Comparison of ENCODE assay signal across 19 mouse cellular contexts in genomic region chr4:31366172-31366571, GRCm38 (mm10).
DNase-seq lines count a peak whose midpoint lies in the region; ATAC-seq and TF ChIP-seq lines count a peak whose summit lies in the region.
"Had no signal": no experiment of that assay in that cellular context is flagged by ENCODE, and none has a peak within 500 bp of the region (broad histone marks: within the 10 kb centered on the region; RNA-seq: fewer than 3 reads in every experiment).

No protein-coding gene starts in this region.

- no peaks in the 10 kb centered on the region for H3K4me1 ChIP-seq in midbrain, embryonic 13.5 days (replicated peaks)
- H3K4me1 ChIP-seq in midbrain, embryonic 15.5 days = no peaks in the 10 kb centered on the region
- no peaks in the 10 kb centered on the region; the same call in 1 of the 2 replicates for H3K4me1 ChIP-seq in forebrain, embryonic 14.5 days (ENCODE audit: control insufficient read depth, insufficient read depth, low read length)
- H3K4me1 ChIP-seq in forebrain, postnatal 0 days (ENCODE audit: insufficient read depth) = no peaks in the 10 kb centered on the region
- H3K4me1 ChIP-seq in neural tube, embryonic 13.5 days (replicated peaks) = peaks cover 17% of the 10 kb centered on the region; the same call in 1 of the 2 replicates
- no peaks in the 10 kb centered on the region for H3K4me1 ChIP-seq in heart, embryonic 11.5 days (ENCODE audit: control insufficient read depth, insufficient read depth, low read length)
- H3K4me1 ChIP-seq: heart, embryonic 13.5 days; limb, embryonic 13.5 days had no signal

- 33% methylated on average over 1 of the region's 1 CpGs for WGBS in midbrain, embryonic 13.5 days
- WGBS in midbrain, embryonic 15.5 days = 27% methylated on average over 1 of the region's 1 CpGs
- 44% methylated on average over 1 of the region's 1 CpGs for WGBS in forebrain, embryonic 14.5 days
- WGBS in forebrain, postnatal 0 days = 28% methylated on average over 1 of the region's 1 CpGs
- WGBS in neural tube, embryonic 13.5 days = 39% methylated on average over 1 of the region's 1 CpGs
- 67% methylated on average over 1 of the region's 1 CpGs for WGBS in heart, embryonic 11.5 days (ENCODE audit: insufficient replicate concordance)

- TF ChIP-seq CTCF in forebrain, postnatal 0 days (IDR thresholded peaks at IDR 0.05; ENCODE audit: low read depth) = no peak

- ATAC-seq in midbrain, embryonic 13.5 days = peak; percentile 62; the same call in 1 of the 2 replicates
- ATAC-seq in midbrain, embryonic 15.5 days (replicated peaks) = no peak
- ATAC-seq in forebrain, embryonic 14.5 days = peak; percentile 91
- ATAC-seq in forebrain, postnatal 0 days = peak; percentile 77
- peak; percentile 79 for ATAC-seq in neural tube, embryonic 13.5 days (ENCODE audit: low read depth)
- no peak for ATAC-seq in heart, embryonic 11.5 days (replicated peaks; ENCODE audit: insufficient number of reproducible peaks, low FRiP score, low TSS enrichment)
- ATAC-seq: intestine, embryonic 16.5 days; lung, postnatal 0 days had no signal

- H3K27ac ChIP-seq in midbrain, embryonic 13.5 days = 0 out of 2 replicates have a peak overlapping the region, but pooled peaks have one; percentile 21
- no peak overlapping the region for H3K27ac ChIP-seq in midbrain, embryonic 15.5 days
- peak overlapping the region; percentile 70 for H3K27ac ChIP-seq in forebrain, embryonic 14.5 days (ENCODE audit: low read depth, low read length)
- H3K27ac ChIP-seq in forebrain, postnatal 0 days (ENCODE audit: low read depth, low read length) = peak overlapping the region; percentile 57
- H3K27ac ChIP-seq in neural tube, embryonic 13.5 days (replicated peaks) = 0 out of 2 replicates have a peak overlapping the region, but pooled peaks have one; percentile 20
- no peak overlapping the region for H3K27ac ChIP-seq in heart, embryonic 11.5 days (ENCODE audit: low read depth, low read length)
- H3K27ac ChIP-seq: heart, embryonic 13.5 days; kidney, postnatal 0 days; limb, embryonic 13.5 days; liver, embryonic 14.5 days; stomach, postnatal 0 days had no signal

- no peak overlapping the region for H3K4me2 ChIP-seq in midbrain, embryonic 13.5 days (replicated peaks)
- no peak overlapping the region for H3K4me2 ChIP-seq in midbrain, embryonic 15.5 days
- H3K4me2 ChIP-seq in forebrain, embryonic 14.5 days (ENCODE audit: low read length) = no peak overlapping the region
- H3K4me2 ChIP-seq in forebrain, postnatal 0 days (ENCODE audit: low read depth) = no peak overlapping the region
- no peak overlapping the region for H3K4me2 ChIP-seq in neural tube, embryonic 13.5 days
- no peak overlapping the region for H3K4me2 ChIP-seq in heart, embryonic 11.5 days
- H3K4me2 ChIP-seq: heart, embryonic 13.5 days; limb, embryonic 13.5 days had no signal

- H3K9me3 ChIP-seq in midbrain, embryonic 13.5 days = no peaks in the 10 kb centered on the region
- H3K9me3 ChIP-seq in midbrain, embryonic 15.5 days = no peaks in the 10 kb centered on the region
- H3K9me3 ChIP-seq in forebrain, embryonic 14.5 days (replicated peaks; ENCODE audit: control insufficient read depth, low read length) = no peaks in the 10 kb centered on the region
- H3K9me3 ChIP-seq in forebrain, postnatal 0 days (ENCODE audit: low read length) = no peaks in the 10 kb centered on the region
- no peaks in the 10 kb centered on the region for H3K9me3 ChIP-seq in neural tube, embryonic 13.5 days
- H3K9me3 ChIP-seq in heart, embryonic 11.5 days (replicated peaks; ENCODE audit: control insufficient read depth, low read length) = no peaks in the 10 kb centered on the region
- H3K9me3 ChIP-seq: heart, embryonic 13.5 days; limb, embryonic 13.5 days had no signal

- H3K27me3 ChIP-seq in midbrain, embryonic 13.5 days = no peaks in the 10 kb centered on the region
- H3K27me3 ChIP-seq in midbrain, embryonic 15.5 days (replicated peaks) = no peaks in the 10 kb centered on the region
- no peaks in the 10 kb centered on the region for H3K27me3 ChIP-seq in forebrain, embryonic 14.5 days (replicated peaks; ENCODE audit: control insufficient read depth, insufficient read depth, low read length)
- H3K27me3 ChIP-seq in forebrain, postnatal 0 days (ENCODE audit: insufficient read depth, low read length) = no peaks in the 10 kb centered on the region
- no peaks in the 10 kb centered on the region for H3K27me3 ChIP-seq in neural tube, embryonic 13.5 days
- no peaks in the 10 kb centered on the region for H3K27me3 ChIP-seq in heart, embryonic 11.5 days (ENCODE audit: control insufficient read depth, insufficient read depth, low read length)
- H3K27me3 ChIP-seq: heart, embryonic 13.5 days; limb, embryonic 13.5 days had no signal

- H3K36me3 ChIP-seq in midbrain, embryonic 13.5 days = no peaks in the 10 kb centered on the region
- no peaks in the 10 kb centered on the region for H3K36me3 ChIP-seq in midbrain, embryonic 15.5 days (replicated peaks)
- no peaks in the 10 kb centered on the region for H3K36me3 ChIP-seq in forebrain, embryonic 14.5 days (ENCODE audit: control insufficient read depth, insufficient read depth, low read length)
- H3K36me3 ChIP-seq in forebrain, postnatal 0 days (ENCODE audit: insufficient read depth) = no peaks in the 10 kb centered on the region
- no peaks in the 10 kb centered on the region for H3K36me3 ChIP-seq in neural tube, embryonic 13.5 days
- no peaks in the 10 kb centered on the region for H3K36me3 ChIP-seq in heart, embryonic 11.5 days (ENCODE audit: control insufficient read depth, insufficient read depth, low read length)
- H3K36me3 ChIP-seq: heart, embryonic 13.5 days; limb, embryonic 13.5 days had no signal

- no peak overlapping the region for H3K4me3 ChIP-seq in midbrain, embryonic 13.5 days (replicated peaks)
- H3K4me3 ChIP-seq in midbrain, embryonic 15.5 days = no peak overlapping the region
- H3K4me3 ChIP-seq in forebrain, embryonic 14.5 days (ENCODE audit: low read depth, low read length) = no peak overlapping the region
- no peak overlapping the region for H3K4me3 ChIP-seq in forebrain, postnatal 0 days (ENCODE audit: low read depth, low read length)
- H3K4me3 ChIP-seq in neural tube, embryonic 13.5 days = no peak overlapping the region
- H3K4me3 ChIP-seq in heart, embryonic 11.5 days (ENCODE audit: low read depth, low read length) = no peak overlapping the region
- H3K4me3 ChIP-seq: erythroblast, embryonic 14.5 days; heart, embryonic 13.5 days; limb, embryonic 13.5 days had no signal

- intact Hi-C loops in left cerebral cortex, postnatal 14 days (cut with DNase I) = no loop called here

- DNase-seq in forebrain, embryonic 14.5 days (ENCODE audit: low spot score) = peak; percentile 79
- peak; percentile 59 for DNase-seq in forebrain, postnatal 0 days
- no peak for DNase-seq in left cerebral cortex, postnatal 14 days (ENCODE audit: low spot score in 2 of 2)
- DNase-seq: adrenal gland, postnatal 25 days; gastrocnemius, postnatal 36 days; heart, postnatal 36 days; right cerebral cortex, postnatal 14 days had no signal

- H3K9ac ChIP-seq in midbrain, embryonic 13.5 days (replicated peaks) = no peak overlapping the region
- H3K9ac ChIP-seq in midbrain, embryonic 15.5 days = no peak overlapping the region
- no peak overlapping the region for H3K9ac ChIP-seq in forebrain, embryonic 14.5 days (ENCODE audit: low read length)
- H3K9ac ChIP-seq in forebrain, postnatal 0 days = no peak overlapping the region
- H3K9ac ChIP-seq in neural tube, embryonic 13.5 days = no peak overlapping the region
- H3K9ac ChIP-seq in heart, embryonic 11.5 days (ENCODE audit: low read depth, low read length) = no peak overlapping the region
- H3K9ac ChIP-seq: heart, embryonic 13.5 days; limb, embryonic 13.5 days; liver, embryonic 14.5 days had no signal

Comparison
In these comparisons a context has a peak if more than half of its experiments do, and no peak if none do; other contexts are left out.
1. ATAC-seq: peak in midbrain, embryonic 13.5 days (single experiment), forebrain, embryonic 14.5 days (single experiment), forebrain, postnatal 0 days (single experiment) and neural tube, embryonic 13.5 days (single experiment); none in midbrain, embryonic 15.5 days (single experiment) and heart, embryonic 11.5 days (single experiment).
2. H3K27ac ChIP-seq: peak in midbrain, embryonic 13.5 days (single experiment), forebrain, embryonic 14.5 days (single experiment), forebrain, postnatal 0 days (single experiment) and neural tube, embryonic 13.5 days (single experiment); none in midbrain, embryonic 15.5 days (single experiment) and heart, embryonic 11.5 days (single experiment).
3. DNase-seq: peak in forebrain, embryonic 14.5 days (single experiment) and forebrain, postnatal 0 days (single experiment); none in left cerebral cortex, postnatal 14 days (0 of 2).